In the genomic region with DNA sequence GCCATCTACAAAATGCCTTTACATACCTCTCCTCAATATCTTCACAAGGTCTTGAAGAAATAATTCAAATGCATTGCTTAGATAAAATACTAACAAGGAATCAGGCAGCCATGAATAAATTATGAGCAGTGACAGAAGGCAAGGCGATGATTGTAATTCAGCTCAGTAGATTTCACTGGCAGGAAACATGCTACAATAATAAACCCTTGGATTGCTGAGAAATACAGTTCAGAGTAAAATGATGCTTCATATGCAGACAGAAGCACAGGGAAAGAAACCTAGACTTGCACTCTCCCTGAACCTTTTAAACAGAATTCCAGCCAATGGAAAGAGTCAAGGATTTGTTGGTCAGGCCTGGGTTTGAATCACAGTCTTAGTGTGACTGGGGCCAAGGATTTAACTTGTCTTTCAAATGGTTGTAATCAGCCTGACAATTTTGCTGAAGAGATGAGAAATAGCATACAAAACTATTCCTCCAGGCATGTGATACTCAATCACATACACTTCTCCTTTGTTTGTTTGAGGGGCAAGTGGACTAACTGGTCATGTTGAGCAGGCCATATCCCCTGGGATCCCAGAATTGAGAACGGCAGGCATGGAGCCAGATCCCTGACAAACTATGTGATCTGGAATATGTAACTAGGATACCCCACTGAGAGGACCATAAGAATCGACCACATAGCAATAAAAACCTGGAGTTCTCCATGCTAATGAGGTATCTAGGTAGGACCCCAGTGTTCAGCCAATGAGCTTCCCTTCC, we compare ENCODE assay signal across 30 mouse cellular contexts. TPM values are rescaled to one million over a fixed set of nuclear protein-coding genes. Genes with fewer than 3 reads are reported as not detected.
DNase-seq lines count a peak whose midpoint lies in the region; ATAC-seq and TF ChIP-seq lines count a peak whose summit lies in the region.
"Had no signal": no experiment of that assay in that cellular context is flagged by ENCODE, and none has a peak within 500 bp of the region (broad histone marks: within the 10 kb centered on the region; RNA-seq: fewer than 3 reads in every experiment).

No protein-coding gene starts in this region.

- H3K9ac ChIP-seq in forebrain, embryonic 13.5 days = no peak overlapping the region
- no peak overlapping the region for H3K9ac ChIP-seq in forebrain, embryonic 12.5 days
- H3K9ac ChIP-seq: embryonic facial prominence, embryonic 15.5 days; heart, embryonic 12.5 days; hindbrain, embryonic 13.5 days; liver, embryonic 12.5 days; liver, postnatal 0 days had no signal

- TF ChIP-seq CTCF in lung, adult 2 months (IDR thresholded peaks at IDR 0.05; ENCODE audit: insufficient read depth, low read length) = no peak

- no peaks in the 10 kb centered on the region for H3K4me1 ChIP-seq in forebrain, embryonic 13.5 days
- H3K4me1 ChIP-seq in forebrain, embryonic 12.5 days = 0 out of 2 replicates have a peak, but pooled peaks cover 5% of the 10 kb centered on the region
- no peaks in the 10 kb centered on the region; the same call in 1 of the 2 replicates for H3K4me1 ChIP-seq in lung, adult 2 months (ENCODE audit: control insufficient read depth, insufficient read depth, low read length)
- H3K4me1 ChIP-seq: embryonic facial prominence, embryonic 10.5 days; embryonic facial prominence, embryonic 15.5 days; heart, embryonic 12.5 days; hindbrain, embryonic 13.5 days; liver, embryonic 12.5 days had no signal

- H3K27ac ChIP-seq in forebrain, embryonic 13.5 days = no peak overlapping the region
- no peak overlapping the region for H3K27ac ChIP-seq in forebrain, embryonic 12.5 days
- H3K27ac ChIP-seq: embryonic facial prominence, embryonic 10.5 days; embryonic facial prominence, embryonic 15.5 days; heart, adult 2 months; hindbrain, embryonic 13.5 days; kidney, postnatal 0 days; left cerebral cortex, adult 2 months; liver, embryonic 12.5 days; macrophage; stomach, postnatal 0 days had no signal

- ATAC-seq in forebrain, embryonic 13.5 days = peak; percentile 63; the same call in 1 of the 2 replicates
- ATAC-seq in forebrain, embryonic 12.5 days (ENCODE audit: low FRiP score) = no peak
- ATAC-seq: CD4-positive, CD25-positive, alpha-beta regulatory T cell, adult 4 months; intestine, embryonic 16.5 days; liver, embryonic 12.5 days; liver, postnatal 0 days had no signal

- TF ChIP-seq POLR2A in lung, adult 2 months (IDR thresholded peaks at IDR 0.05; ENCODE audit: borderline replicate concordance, extremely low read depth, low read depth, low read length) = no peak

- no peaks in the 10 kb centered on the region for H3K9me3 ChIP-seq in forebrain, embryonic 13.5 days (replicated peaks)
- H3K9me3 ChIP-seq in forebrain, embryonic 12.5 days = no peaks in the 10 kb centered on the region
- H3K9me3 ChIP-seq: embryonic facial prominence, embryonic 10.5 days; embryonic facial prominence, embryonic 15.5 days; heart, embryonic 12.5 days; hindbrain, embryonic 13.5 days; liver, embryonic 12.5 days had no signal

- no peak overlapping the region for H3K4me2 ChIP-seq in forebrain, embryonic 13.5 days
- no peak overlapping the region for H3K4me2 ChIP-seq in forebrain, embryonic 12.5 days
- H3K4me2 ChIP-seq: embryonic facial prominence, embryonic 15.5 days; heart, embryonic 12.5 days; hindbrain, embryonic 13.5 days; liver, embryonic 12.5 days had no signal

- H3K4me3 ChIP-seq in forebrain, embryonic 13.5 days = no peak overlapping the region
- no peak overlapping the region for H3K4me3 ChIP-seq in forebrain, embryonic 12.5 days (replicated peaks)
- no peak overlapping the region for H3K4me3 ChIP-seq in lung, adult 2 months (replicated peaks; ENCODE audit: extremely low read depth, low read depth, low read length)
- H3K4me3 ChIP-seq: embryonic facial prominence, embryonic 10.5 days; embryonic facial prominence, embryonic 15.5 days; heart, adult 2 months; heart, embryonic 12.5 days; hindbrain, embryonic 13.5 days; left cerebral cortex, adult 2 months; liver, embryonic 12.5 days had no signal

- WGBS in forebrain, embryonic 13.5 days = 67% methylated on average over 3 of the region's 3 CpGs
- 78% methylated on average over 3 of the region's 3 CpGs for WGBS in forebrain, embryonic 12.5 days
- 57% methylated on average over 3 of the region's 3 CpGs for WGBS in lung, adult 2 months

- DNase-seq in layer of hippocampus, adult 9-10 months (ENCODE audit: low spot score) = peak; percentile 12
- no peak for DNase-seq in layer of hippocampus, adult 11-12 months (ENCODE audit: low spot score)
- peak; percentile 15 for DNase-seq in retina, embryonic 14.5 days (ENCODE audit: low spot score)
- no peak for DNase-seq in retina, postnatal 1 day
- no peak for DNase-seq in lung, adult 2 months
- DNase-seq: adrenal gland, postnatal 14 days; cerebellum, adult 8-10 months; heart, adult 2 months; heart, postnatal 4 days; kidney, adult 8-10 months; kidney, postnatal 4 days; liver, postnatal 0 days; right cerebral cortex, adult 18-20 months; thymus, adult 18-20 months; thymus, postnatal 36 days had no signal

- H3K27me3 ChIP-seq in forebrain, embryonic 13.5 days = no peaks in the 10 kb centered on the region
- no peaks in the 10 kb centered on the region for H3K27me3 ChIP-seq in forebrain, embryonic 12.5 days
- H3K27me3 ChIP-seq: embryonic facial prominence, embryonic 15.5 days; heart, embryonic 12.5 days; hindbrain, embryonic 13.5 days; liver, embryonic 12.5 days had no signal

- no peaks in the 10 kb centered on the region for H3K36me3 ChIP-seq in forebrain, embryonic 13.5 days (ENCODE audit: poor library complexity, severe bottlenecking)
- H3K36me3 ChIP-seq in forebrain, embryonic 12.5 days (replicated peaks) = no peaks in the 10 kb centered on the region
- H3K36me3 ChIP-seq: embryonic facial prominence, embryonic 10.5 days; embryonic facial prominence, embryonic 15.5 days; heart, embryonic 12.5 days; hindbrain, embryonic 13.5 days; liver, embryonic 12.5 days had no signal

RNA-seq across cellular contexts. Expression of gene 1700019D03Rik, which starts 1.1 kb away (rescaled TPM):
- 2.2 and 2.6 TPM in 2 replicates for polyA plus RNA-seq in forebrain, embryonic 13.5 days (2015; fragmentation: Nextera tagmentation; extraction: Ambion mirVana)
- 1.8 and 2.2 TPM in 2 replicates for polyA plus RNA-seq in forebrain, embryonic 12.5 days (2016; fragmentation: Nextera tagmentation; extraction: Ambion mirVana)
- polyA plus RNA-seq in lung, adult 2 months (2012; rRNA removed) = 0.42 and 1.4 TPM in 2 replicates
- polyA plus RNA-seq: macrophage had no signal

RNA-seq across cellular contexts. Expression of gene Mstn, which starts 42.5 kb away (rescaled TPM):
- polyA plus RNA-seq in forebrain, embryonic 13.5 days (2015; fragmentation: Nextera tagmentation; extraction: Ambion mirVana) = 0.19 and 0.28 TPM in 2 replicates
- polyA plus RNA-seq in forebrain, embryonic 12.5 days (2016; fragmentation: Nextera tagmentation; extraction: Ambion mirVana) = 0.22 and 0.32 TPM in 2 replicates
- 0.25 TPM in 1 of 2 replicates, not detected in the other for polyA plus RNA-seq in lung, adult 2 months (2012; rRNA removed)
- polyA plus RNA-seq: intestine, embryonic 16.5 days; lung, postnatal 0 days; macrophage; spleen, adult 2 months had no signal

Comparison
In these comparisons a context has a peak if more than half of its experiments do, and no peak if none do; other contexts are left out.
1. DNase-seq: peak in layer of hippocampus, adult 9-10 months (single experiment) and retina, embryonic 14.5 days (single experiment); none in layer of hippocampus, adult 11-12 months (single experiment), retina, postnatal 1 day (single experiment) and lung, adult 2 months (single experiment).